9 mouse cellular contexts compared by ENCODE assay signal in genomic region chr15:90841471-90841870, GRCm38 (mm10).
DNase-seq lines count a peak whose midpoint lies in the region; ATAC-seq and TF ChIP-seq lines count a peak whose summit lies in the region.
"Had no signal": no experiment of that assay in that cellular context is flagged by ENCODE, and none has a peak within 500 bp of the region (broad histone marks: within the 10 kb centered on the region; RNA-seq: fewer than 3 reads in every experiment).

No protein-coding gene starts in this region.

- no peaks in the 10 kb centered on the region for H3K27me3 ChIP-seq in heart, adult 2 months (ENCODE audit: control insufficient read depth, insufficient read depth, low read length)
- H3K27me3 ChIP-seq in hindbrain, embryonic 12.5 days, result no peaks in the 10 kb centered on the region
- H3K27me3 ChIP-seq in midbrain, embryonic 14.5 days (ENCODE audit: control insufficient read depth, insufficient read depth, low read length), result no peaks in the 10 kb centered on the region
- H3K27me3 ChIP-seq: heart, embryonic 15.5 days had no signal

- peak; percentile 71 for TF ChIP-seq CTCF in heart, adult 2 months (IDR thresholded peaks at IDR 0.05)

- no peak overlapping the region for H3K9ac ChIP-seq in heart, adult 2 months (ENCODE audit: low read depth, low read length)
- H3K9ac ChIP-seq in hindbrain, embryonic 12.5 days, result no peak overlapping the region
- no peak overlapping the region for H3K9ac ChIP-seq in midbrain, embryonic 14.5 days (replicated peaks; ENCODE audit: low read length)
- H3K9ac ChIP-seq: heart, embryonic 15.5 days had no signal

- TF ChIP-seq EP300 in heart, adult 2 months (IDR thresholded peaks at IDR 0.05; ENCODE audit: insufficient read depth, low read depth, low read length), result no peak

- no peak overlapping the region for H3K4me2 ChIP-seq in hindbrain, embryonic 12.5 days (replicated peaks)
- no peak overlapping the region for H3K4me2 ChIP-seq in midbrain, embryonic 14.5 days (ENCODE audit: low read length)
- H3K4me2 ChIP-seq: heart, embryonic 15.5 days had no signal

- no peak overlapping the region for H3K27ac ChIP-seq in heart, adult 2 months
- H3K27ac ChIP-seq in hindbrain, embryonic 12.5 days, result no peak overlapping the region
- H3K27ac ChIP-seq in midbrain, embryonic 14.5 days (replicated peaks; ENCODE audit: low read depth, low read length), result no peak overlapping the region
- H3K27ac ChIP-seq: heart, embryonic 15.5 days had no signal

- 0 out of 2 replicates have a peak, but pooled peaks have one; percentile 52 for ATAC-seq in hindbrain, embryonic 12.5 days (ENCODE audit: low FRiP score)
- no peak for ATAC-seq in midbrain, embryonic 14.5 days (ENCODE audit: low FRiP score, low TSS enrichment)

- no peaks in the 10 kb centered on the region for H3K9me3 ChIP-seq in hindbrain, embryonic 12.5 days (replicated peaks)
- H3K9me3 ChIP-seq in midbrain, embryonic 14.5 days (ENCODE audit: control insufficient read depth, low read length), result no peaks in the 10 kb centered on the region
- H3K9me3 ChIP-seq: heart, embryonic 15.5 days had no signal

- intact Hi-C loops in heart, adult 2 months (cut with DNase I), result loop anchor here (1.0 kb wide), 1 partner anchor 592 kb away; no protein-coding TSS in a partner anchor
- intact Hi-C loops in gastrocnemius, postnatal 14 days (cut with DNase I; ENCODE audit: low total_unique reads), result loop anchor here (5.0 kb wide), 1 partner anchor 594 kb away; no protein-coding TSS in a partner anchor

- WGBS in heart, adult 2 months, result 17% methylated on average over 5 of the region's 5 CpGs
- 31% methylated on average over 5 of the region's 5 CpGs for WGBS in hindbrain, embryonic 12.5 days
- 22% methylated on average over 5 of the region's 5 CpGs for WGBS in midbrain, embryonic 14.5 days

- no peaks in the 10 kb centered on the region for H3K79me2 ChIP-seq in heart, adult 2 months (replicated peaks; ENCODE audit: control insufficient read depth, insufficient read depth, low read length)

- no peaks in the 10 kb centered on the region for H3K4me1 ChIP-seq in heart, adult 2 months (ENCODE audit: control insufficient read depth, insufficient read depth, low read length)
- no peaks in the 10 kb centered on the region for H3K4me1 ChIP-seq in hindbrain, embryonic 12.5 days
- no peaks in the 10 kb centered on the region for H3K4me1 ChIP-seq in midbrain, embryonic 14.5 days (ENCODE audit: control insufficient read depth, insufficient read depth, low read length)

- no peak for DNase-seq in heart, adult 2 months
- DNase-seq in heart, adult 9 months (ENCODE audit: low spot score in 2 of 2), result no peak
- DNase-seq in right cerebral cortex, adult 2 months (ENCODE audit: low spot score in 2 of 2), result peak; percentile 18 to 25
- DNase-seq in right cerebral cortex, postnatal 25 days, result no peak
- peak; percentile 88 for DNase-seq in midbrain, embryonic 14.5 days
- no peak for DNase-seq in gastrocnemius, postnatal 14 days
- no peak for DNase-seq in cerebellum, postnatal 4 days (ENCODE audit: low spot score in 2 of 2)

- no peaks in the 10 kb centered on the region for H3K36me3 ChIP-seq in heart, adult 2 months (ENCODE audit: control insufficient read depth, insufficient read depth, low read length)
- H3K36me3 ChIP-seq in hindbrain, embryonic 12.5 days, result no peaks in the 10 kb centered on the region
- H3K36me3 ChIP-seq in midbrain, embryonic 14.5 days (ENCODE audit: control insufficient read depth, insufficient read depth, low read length), result no peaks in the 10 kb centered on the region
- H3K36me3 ChIP-seq: heart, embryonic 15.5 days had no signal

- TF ChIP-seq POLR2A in heart, adult 2 months (IDR thresholded peaks at IDR 0.05; ENCODE audit: insufficient read depth, low read depth, low read length), result no peak

- H3K4me3 ChIP-seq in heart, adult 2 months, result no peak overlapping the region
- H3K4me3 ChIP-seq in hindbrain, embryonic 12.5 days, result no peak overlapping the region
- no peak overlapping the region for H3K4me3 ChIP-seq in midbrain, embryonic 14.5 days (replicated peaks; ENCODE audit: low read depth, low read length)
- H3K4me3 ChIP-seq: heart, embryonic 15.5 days had no signal

Comparison
In these comparisons a context has a peak if more than half of its experiments do, and no peak if none do; other contexts are left out.
1. DNase-seq: peak in right cerebral cortex, adult 2 months (2 of 2) and midbrain, embryonic 14.5 days (single experiment); none in heart, adult 2 months (0 of 2), heart, adult 9 months (0 of 2), right cerebral cortex, postnatal 25 days (single experiment), gastrocnemius, postnatal 14 days (single experiment) and cerebellum, postnatal 4 days (0 of 2).